Mouse (Mus musculus) lung, postnatal 14 days (tissue): ENCODE results near the gene Gm28168.
"Not testable (repeated sequence)": the region's sequence is repeated elsewhere in the genome, so short reads cannot be mapped to it uniquely, and the experiment has no call there.

Experiments
- DNase-seq: peaks from one replicate; pipeline ENCODE4 v3.0.0; 2021

Gene Gm28168

DNA sequence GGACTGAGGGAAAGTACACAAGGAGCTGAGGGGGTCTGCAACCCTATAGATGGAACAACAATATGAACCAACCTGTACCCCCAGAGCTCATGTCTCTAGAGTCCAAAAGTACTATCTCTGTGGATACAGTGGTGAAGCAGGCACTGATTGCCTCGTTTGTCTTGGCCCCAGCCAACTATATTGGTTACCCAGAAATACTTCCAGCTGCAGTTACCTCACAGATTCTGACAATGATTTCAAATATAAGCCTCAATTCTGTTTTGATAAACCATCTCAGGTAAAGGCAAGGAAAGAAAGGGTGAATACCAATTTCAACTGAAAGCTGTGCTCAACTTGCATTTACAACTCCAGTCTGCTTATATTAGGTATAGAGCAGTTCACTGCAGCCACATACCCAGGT, at the start of gene Gm28168:
TSS of gene Gm28168 (plus strand) at position 301 of the 400 bp plus-strand sequence.
- not testable (repeated sequence) for DNase-seq

GRCm38 (mm10) chr1:117965639-117966038, 37.8 kb downstream of the Gm28168 start, which contains the start of gene Gm7145:
Gene Gm7145, plus strand, starts transcription at chr1:117965939.
- no peak for DNase-seq
